Mouse (Mus musculus) frontal cortex, postnatal 36 days (tissue): ENCODE data around the gene Ccdc158.

Source experiments
- DNase-seq, 2 experiments: peaks; one replicate each; pipeline ENCODE4 v3.0.0; 2022; ENCODE audit warnings: low spot score in 2 of 2

Gene Ccdc158

GRCm38 (mm10) chr5:92602691-92603690 lies 72.1 kb downstream of the Ccdc158 start, which contains the start of gene Stbd1:
Gene Stbd1, plus strand, starts transcription at chr5:92603041.
- DNase-seq: peak in 1 of 2 experiments; percentile 18

- peak; percentile 24 to 28 for DNase-seq
These were observed 76.0 kb downstream of the Ccdc158 start for GRCm38 (mm10) chr5:92599030-92599429.

DNA sequence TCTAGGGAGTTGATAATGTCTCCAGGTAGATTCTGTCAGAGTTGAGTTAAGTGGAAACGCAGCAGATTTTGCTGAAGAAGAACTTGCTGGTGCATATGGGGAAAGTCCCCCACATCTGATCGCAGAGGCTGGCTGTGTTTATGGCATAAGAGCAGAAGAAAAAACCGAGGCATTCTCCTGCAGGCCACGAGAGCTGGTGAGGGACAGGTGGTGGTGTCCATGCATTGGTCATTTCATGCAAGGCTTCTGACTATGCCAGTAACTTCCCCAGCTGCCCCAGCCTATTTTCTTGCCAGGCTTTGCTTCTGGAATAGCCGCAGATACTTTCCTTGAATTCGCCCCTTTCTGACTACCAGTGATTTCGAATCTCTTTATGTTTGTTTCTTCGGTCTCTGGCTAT lies 78.2 kb downstream of the Ccdc158 start:
- DNase-seq: no peak

DNA sequence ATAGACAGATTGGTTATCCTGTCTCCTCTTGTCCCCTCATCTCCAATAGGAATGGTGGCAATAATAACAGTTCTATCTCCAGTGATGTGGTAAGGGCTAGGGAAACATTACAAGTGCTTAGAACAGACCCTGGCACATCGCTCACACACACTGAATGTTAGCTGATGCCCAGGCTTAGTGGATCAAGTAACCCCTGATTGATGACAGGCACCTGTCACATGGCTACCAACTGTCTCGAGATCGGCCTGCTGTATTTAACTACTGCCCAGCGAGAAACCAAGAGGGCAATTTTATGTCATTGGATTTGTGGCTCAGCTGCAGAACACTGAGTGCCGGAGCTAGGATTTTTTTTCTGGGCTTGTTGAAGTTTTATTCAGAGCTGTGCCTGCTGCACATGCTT lies 80.0 kb downstream of the Ccdc158 start:
- DNase-seq: no peak

DNA sequence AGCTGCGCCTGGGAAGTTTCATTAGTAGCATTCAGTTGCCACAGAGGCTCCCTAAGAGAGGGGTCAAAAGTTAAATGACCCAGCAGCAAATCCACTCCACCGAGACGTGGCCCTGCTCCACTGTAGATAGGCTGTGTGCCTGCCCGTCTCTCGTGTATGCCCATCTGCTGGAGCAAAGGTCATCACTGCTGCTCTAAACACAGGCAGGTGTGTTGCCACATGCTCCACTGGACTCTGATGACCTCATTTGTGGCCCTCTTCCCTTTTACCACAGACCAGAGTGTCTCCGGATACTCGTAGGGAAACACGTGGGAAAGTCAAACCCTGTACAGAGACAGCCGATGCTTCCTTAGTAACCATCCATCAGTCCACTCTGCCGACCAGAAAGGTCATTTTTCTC lies 89.1 kb downstream of the Ccdc158 start:
- DNase-seq: no peak

DNA sequence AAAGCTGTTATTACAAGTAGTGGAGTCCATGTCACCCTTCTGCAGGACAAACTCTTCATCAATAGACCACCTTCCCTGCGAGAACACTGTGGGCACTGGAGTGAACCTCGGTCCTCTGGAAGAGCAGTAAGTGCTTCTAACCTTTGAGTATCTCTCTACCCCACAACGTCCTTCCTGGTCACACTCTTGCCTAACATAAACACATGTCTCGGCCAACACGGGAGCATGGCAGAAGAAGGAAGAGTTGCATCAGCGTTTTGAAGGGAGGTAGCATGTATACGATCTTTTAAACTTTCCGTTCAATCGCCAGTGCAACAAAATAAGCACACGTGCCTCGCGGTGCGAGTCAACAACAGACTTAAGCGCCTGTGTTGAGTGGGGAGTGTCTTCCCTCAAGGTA lies 95.5 kb downstream of the Ccdc158 start:
- no peak for DNase-seq

DNA sequence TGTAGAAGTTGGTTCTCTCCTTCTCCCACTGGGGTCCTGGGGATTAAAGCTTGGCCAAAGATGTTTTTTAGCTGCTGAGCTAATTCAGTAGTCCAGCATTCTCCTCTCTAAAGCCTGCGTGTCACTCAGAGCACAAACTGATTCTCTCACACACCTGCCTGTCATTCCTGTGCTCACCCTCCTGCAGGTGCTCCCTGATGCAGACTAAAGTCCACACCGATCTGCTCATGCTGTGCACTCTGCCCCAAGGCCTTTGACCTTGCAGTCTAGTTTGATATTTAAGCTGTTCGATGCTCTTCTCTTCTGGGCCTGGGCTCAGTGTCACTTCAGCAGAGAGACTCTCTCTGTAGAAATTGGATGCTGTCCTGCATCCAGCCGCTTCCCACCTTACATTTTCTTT lies 103.8 kb downstream of the Ccdc158 start:
- no peak for DNase-seq

- DNase-seq: no peak
These were observed 113.1 kb downstream of the Ccdc158 start for GRCm38 (mm10) chr5:92562002-92562401.

DNA sequence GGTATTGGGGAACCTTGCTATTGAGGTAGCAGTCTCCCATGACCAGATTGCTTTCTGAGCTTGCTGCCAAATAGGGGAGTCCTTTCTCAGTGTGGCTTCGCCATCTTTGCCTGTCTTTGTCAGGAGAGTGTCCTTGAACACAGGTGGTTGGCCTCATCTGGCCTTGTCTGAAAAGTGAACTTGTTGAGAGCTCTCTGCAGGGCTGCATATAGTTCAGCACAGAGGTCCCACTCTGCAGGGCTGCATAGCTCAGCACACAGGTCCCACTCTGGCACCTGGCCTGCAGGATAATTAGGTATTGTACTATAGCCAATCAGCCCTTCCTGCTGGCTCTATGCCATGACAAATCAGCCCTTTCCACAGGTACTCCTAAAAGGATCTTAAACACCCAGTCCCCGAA lies 114.9 kb downstream of the Ccdc158 start:
- no peak for DNase-seq
